Mouse (Mus musculus) heart, embryonic 11.5 days (tissue): ENCODE results near the gene Dtx2. TPM values are rescaled to one million over a fixed set of nuclear protein-coding genes. Genes with fewer than 3 reads are reported as not detected.

Experiments used
- ATAC-seq: fragments of 200-750 bp; cut with Nextera tagmentation; replicated peaks from 2 replicates; pipeline ENCODE4 v1.8.0; 2017; ENCODE audit warnings: moderate library complexity; ENCODE audit not compliant: insufficient number of reproducible peaks, low FRiP score, low TSS enrichment
- H3K27ac ChIP-seq: fragments of 300-500 bp; sonication (generic); 2 replicates; pipeline ENCODE4 v1.5.1; 2014; ENCODE audit warnings: mild to moderate bottlenecking, low read depth, low read length
- H3K27me3 ChIP-seq: fragments of 300-500 bp; sonication (generic); 2 replicates; pipeline ENCODE4 v1.6.1; 2014; ENCODE audit warnings: mild to moderate bottlenecking, low read length, mixed read lengths; ENCODE audit not compliant: control insufficient read depth, insufficient read depth
- H3K36me3 ChIP-seq: fragments of 300-500 bp; sonication (generic); 2 replicates; pipeline ENCODE4 v1.6.1; 2014; ENCODE audit warnings: mild to moderate bottlenecking, low read length, moderate library complexity, mixed read lengths; ENCODE audit not compliant: control insufficient read depth, insufficient read depth
- H3K4me1 ChIP-seq: fragments of 300-500 bp; sonication (generic); 2 replicates; pipeline ENCODE4 v1.6.1; 2014; ENCODE audit warnings: low read length; ENCODE audit not compliant: control insufficient read depth, insufficient read depth
- H3K4me2 ChIP-seq: fragments of 300-500 bp; sonication (generic); 2 replicates; pipeline ENCODE4 v1.6.1; 2014; ENCODE audit warnings: mild to moderate bottlenecking, moderate library complexity
- H3K4me3 ChIP-seq: fragments of 300-500 bp; sonication (generic); 2 replicates; pipeline ENCODE4 v1.5.1; 2014; ENCODE audit warnings: low read depth, low read length
- H3K9ac ChIP-seq: fragments of 300-500 bp; sonication (generic); 2 replicates; pipeline ENCODE4 v1.6.1; 2014; ENCODE audit warnings: mild to moderate bottlenecking, low read depth, low read length, moderate library complexity
- H3K9me3 ChIP-seq: fragments of 300-500 bp; sonication (generic); replicated peaks from 2 replicates; pipeline ENCODE4 v1.6.1; 2016; ENCODE audit warnings: low read length; ENCODE audit not compliant: control insufficient read depth
- WGBS: fragments of 180-500 bp; shearing (Covaris S2); extraction: QIAGEN DNeasy Blood & Tissue Kit; methylation state at CpG from one replicate; pipeline ENCODE4 v1.1.7; 2014; ENCODE audit not compliant: insufficient replicate concordance; 5-methylcytosine and 5-hydroxymethylcytosine counted together
- polyA plus RNA-seq: library from polyadenylated mRNA; unstranded; fragments of >200 nt; fragmentation: Nextera tagmentation; extraction: Ambion mirVana; gene quantifications from 2 replicates; pipeline ENCODE4 v1.2.1, GENCODE M21; 2014

Gene Dtx2
- polyA plus RNA-seq = 24.7 and 27.2 TPM in 2 replicates

- H3K27me3 ChIP-seq = no peaks in the 10 kb centered on the region
- WGBS = 2% methylated on average over 46 of the region's 47 CpGs
- peak within 1 kb of the TSS; percentile 75 for H3K9ac ChIP-seq
- no peaks in the 10 kb centered on the region for H3K9me3 ChIP-seq
- H3K4me2 ChIP-seq = peak within 1 kb of the TSS; percentile 87
- peaks cover 4% of the 10 kb centered on the region; the same call in 1 of the 2 replicates for H3K4me1 ChIP-seq
- peak within 1 kb of the TSS; percentile 77 for H3K27ac ChIP-seq
- peak within 1 kb of the TSS; percentile 62 for H3K4me3 ChIP-seq
- H3K36me3 ChIP-seq = peaks cover 15% of the 10 kb centered on the region
- peak; percentile 85 for ATAC-seq
Measured at GRCm38 (mm10) chr5:135994725-135995687, at the start of gene Dtx2. Gene Dtx2 (plus strand): TSS chr5:135994800.

- H3K27me3 ChIP-seq = no peaks in the 10 kb centered on the region
- H3K4me2 ChIP-seq = peak overlapping the region; percentile 32
- H3K27ac ChIP-seq = no peak overlapping the region
Measured at GRCm38 (mm10) chr5:135945916-135946408, 48.6 kb upstream of the Dtx2 start.

GRCm38 (mm10) chr5:135946621-135947020 is 48.0 kb upstream of the Dtx2 start:
- H3K27ac ChIP-seq = no peak overlapping the region

More at GRCm38 (mm10) chr5:135945916-135946408, 48.6 kb upstream of the Dtx2 start:
- WGBS = 44% methylated on average over 10 of the region's 10 CpGs
- Histone ChIP-seq H3K9ac (0 out of 2 replicates have a peak overlapping the region, but pooled peaks have one; percentile 16), H3K4me3 (no peak overlapping the region), H3K4me1 (peaks cover 9% of the 10 kb centered on the region; the same call in 1 of the 2 replicates), H3K9me3 (no peaks in the 10 kb centered on the region), H3K36me3 (no peaks in the 10 kb centered on the region)
- no peak for ATAC-seq

GRCm38 (mm10) chr5:135950710-135951412 is 43.7 kb upstream of the Dtx2 start:
- H3K27me3 ChIP-seq = no peaks in the 10 kb centered on the region
- no peak overlapping the region for H3K4me3 ChIP-seq
- no peak overlapping the region for H3K4me2 ChIP-seq
- H3K4me1 ChIP-seq = peaks cover 7% of the 10 kb centered on the region; the same call in 1 of the 2 replicates
- no peaks in the 10 kb centered on the region for H3K9me3 ChIP-seq
- 70% methylated on average over 11 of the region's 11 CpGs for WGBS
- H3K9ac ChIP-seq = no peak overlapping the region
- H3K36me3 ChIP-seq = no peaks in the 10 kb centered on the region
- peak overlapping the region; percentile 64 for H3K27ac ChIP-seq
- ATAC-seq = peak; percentile 81

More at GRCm38 (mm10) chr5:135946621-135947020, 48.0 kb upstream of the Dtx2 start:
- Histone ChIP-seq H3K36me3 (no peaks in the 10 kb centered on the region), H3K4me3 (no peak overlapping the region), H3K4me1 (peaks cover 9% of the 10 kb centered on the region; the same call in 1 of the 2 replicates), H3K9me3 (no peaks in the 10 kb centered on the region), H3K4me2 (no peak overlapping the region), H3K9ac (no peak overlapping the region), H3K27me3 (no peaks in the 10 kb centered on the region)
- ATAC-seq = no peak
- whole genome bisulfite sequencing = 71% methylated on average over 5 of the region's 5 CpGs

- Histone ChIP-seq H3K27me3 (no peaks in the 10 kb centered on the region), H3K4me1 (0 out of 2 replicates have a peak, but pooled peaks cover under 1% of the 10 kb centered on the region), H3K9ac (no peak overlapping the region), H3K4me3 (no peak overlapping the region), H3K9me3 (no peaks in the 10 kb centered on the region), H3K36me3 (no peaks in the 10 kb centered on the region), H3K4me2 (no peak overlapping the region), H3K27ac (peak overlapping the region; percentile 64)
- ATAC-seq = no peak
- WGBS = 84% methylated on average over 2 of the region's 2 CpGs
Measured at GRCm38 (mm10) chr5:135951660-135952059, 42.9 kb upstream of the Dtx2 start.

- Histone ChIP-seq H3K4me1 (peaks cover 4% of the 10 kb centered on the region), H3K27me3 (no peaks in the 10 kb centered on the region), H3K9ac (no peak overlapping the region), H3K4me3 (no peak overlapping the region), H3K27ac (no peak overlapping the region), H3K4me2 (no peak overlapping the region), H3K36me3 (no peaks in the 10 kb centered on the region), H3K9me3 (no peaks in the 10 kb centered on the region)
- ATAC-seq = no peak
- WGBS = 91% methylated on average over 2 of the region's 2 CpGs
Measured at GRCm38 (mm10) chr5:135952830-135953229, 41.8 kb upstream of the Dtx2 start.

GRCm38 (mm10) chr5:135956300-135957206 is 38.0 kb upstream of the Dtx2 start:
- Histone ChIP-seq H3K9ac (peak overlapping the region; percentile 75), H3K27ac (peak overlapping the region; percentile 96), H3K4me2 (peak overlapping the region; percentile 64), H3K4me1 (peaks cover 4% of the 10 kb centered on the region), H3K4me3 (no peak overlapping the region), H3K27me3 (no peaks in the 10 kb centered on the region), H3K36me3 (no peaks in the 10 kb centered on the region), H3K9me3 (no peaks in the 10 kb centered on the region)
- no peak for ATAC-seq
- 84% methylated on average over 9 of the region's 9 CpGs for WGBS
